In genomic region chr5:111762085-111762484, GRCm38 (mm10) we compare ENCODE assay signal across 8 mouse cellular contexts. TPM values are rescaled to one million over a fixed set of nuclear protein-coding genes. Genes with fewer than 3 reads are reported as not detected.
A peak's percentile ranks its signal among the peaks of the same experiment; 100 is the strongest.
DNase-seq lines count a peak whose midpoint lies in the region; ATAC-seq lines count a peak whose summit lies in the region.

No protein-coding gene starts in this region.

- H3K9ac ChIP-seq in intestine, embryonic 15.5 days, result no peak overlapping the region
- no peak overlapping the region for H3K9ac ChIP-seq in midbrain, embryonic 14.5 days (replicated peaks; ENCODE audit: low read length)

- peak; percentile 70 for DNase-seq in ZHBTc4 (ENCODE audit: low read depth, low spot score)
- DNase-seq in embryonic facial prominence, embryonic 10.5 days (ENCODE audit: low spot score), result peak; percentile 75
- peak; percentile 49 to 53 for DNase-seq in gastrocnemius, postnatal 36 days
- DNase-seq in left cerebral cortex, adult 9 months (ENCODE audit: low spot score in 2 of 2), result peak; percentile 75 to 89
- peak; percentile 94 for DNase-seq in midbrain, embryonic 14.5 days
- DNase-seq in urinary bladder, postnatal 4 days (ENCODE audit: low spot score in 2 of 2), result peak; percentile 59 to 67
- DNase-seq in natural killer cell, adult 2 months (ENCODE audit: low spot score in 2 of 2), result no peak

- H3K27me3 ChIP-seq in embryonic facial prominence, embryonic 10.5 days (replicated peaks; ENCODE audit: low read depth, poor library complexity, severe bottlenecking), result peaks cover 26% of the 10 kb centered on the region
- no peaks in the 10 kb centered on the region for H3K27me3 ChIP-seq in intestine, embryonic 15.5 days (replicated peaks)
- H3K27me3 ChIP-seq in midbrain, embryonic 14.5 days (ENCODE audit: control insufficient read depth, insufficient read depth, low read length), result no peaks in the 10 kb centered on the region

- ATAC-seq in intestine, embryonic 15.5 days, result peak; percentile 54
- ATAC-seq in midbrain, embryonic 14.5 days (ENCODE audit: low FRiP score, low TSS enrichment), result peak; percentile 86

- H3K9me3 ChIP-seq in embryonic facial prominence, embryonic 10.5 days, result no peaks in the 10 kb centered on the region
- no peaks in the 10 kb centered on the region for H3K9me3 ChIP-seq in intestine, embryonic 15.5 days
- H3K9me3 ChIP-seq in midbrain, embryonic 14.5 days (ENCODE audit: control insufficient read depth, low read length), result no peaks in the 10 kb centered on the region

- H3K4me3 ChIP-seq in embryonic facial prominence, embryonic 10.5 days, result peak overlapping the region; percentile 52
- H3K4me3 ChIP-seq in intestine, embryonic 15.5 days (replicated peaks), result peak overlapping the region; percentile 16; the same call in 1 of the 2 replicates
- H3K4me3 ChIP-seq in midbrain, embryonic 14.5 days (replicated peaks; ENCODE audit: low read depth, low read length), result no peak overlapping the region; the same call in 1 of the 2 replicates

- H3K4me1 ChIP-seq in embryonic facial prominence, embryonic 10.5 days, result peaks cover 36% of the 10 kb centered on the region
- peaks cover 12% of the 10 kb centered on the region for H3K4me1 ChIP-seq in intestine, embryonic 15.5 days (replicated peaks)
- peaks cover 39% of the 10 kb centered on the region for H3K4me1 ChIP-seq in midbrain, embryonic 14.5 days (ENCODE audit: control insufficient read depth, insufficient read depth, low read length)

- WGBS in embryonic facial prominence, embryonic 10.5 days, result 8% methylated on average over 17 of the region's 17 CpGs
- WGBS in intestine, embryonic 15.5 days, result 9% methylated on average over 17 of the region's 17 CpGs
- WGBS in midbrain, embryonic 14.5 days, result 1% methylated on average over 17 of the region's 17 CpGs

- H3K27ac ChIP-seq in embryonic facial prominence, embryonic 10.5 days (replicated peaks), result peak overlapping the region; percentile 60
- H3K27ac ChIP-seq in intestine, embryonic 15.5 days, result peak overlapping the region; percentile 36; the same call in 1 of the 2 replicates
- H3K27ac ChIP-seq in midbrain, embryonic 14.5 days (replicated peaks; ENCODE audit: low read depth, low read length), result peak overlapping the region; percentile 92

- H3K36me3 ChIP-seq in embryonic facial prominence, embryonic 10.5 days (replicated peaks), result no peaks in the 10 kb centered on the region
- no peaks in the 10 kb centered on the region for H3K36me3 ChIP-seq in intestine, embryonic 15.5 days
- no peaks in the 10 kb centered on the region for H3K36me3 ChIP-seq in midbrain, embryonic 14.5 days (ENCODE audit: control insufficient read depth, insufficient read depth, low read length)

- H3K4me2 ChIP-seq in intestine, embryonic 15.5 days (replicated peaks), result peak overlapping the region; percentile 60
- H3K4me2 ChIP-seq in midbrain, embryonic 14.5 days (ENCODE audit: low read length), result peak overlapping the region; percentile 49

- intact Hi-C loops in gastrocnemius, postnatal 36 days (cut with DNase I), result no loop called here

RNA-seq across cellular contexts. Expression of gene Gm26897, which starts 28.4 kb away (rescaled TPM):
- polyA plus RNA-seq in embryonic facial prominence, embryonic 10.5 days (2016; fragmentation: Nextera tagmentation; extraction: Ambion mirVana), result not detected in 2 replicates
- total RNA-seq in gastrocnemius, postnatal 36 days (2021), result not detected
- not detected in 2 replicates for polyA plus RNA-seq in intestine, embryonic 15.5 days (2015; fragmentation: Nextera tagmentation; extraction: Ambion mirVana)
- not detected in 2 replicates for polyA plus RNA-seq in midbrain, embryonic 14.5 days (2014; fragmentation: Nextera tagmentation; extraction: Ambion mirVana)

Comparison
In these comparisons a context has a peak if more than half of its experiments do, and no peak if none do; other contexts are left out.
1. DNase-seq: peak in ZHBTc4 (single experiment), embryonic facial prominence, embryonic 10.5 days (single experiment), gastrocnemius, postnatal 36 days (2 of 2), left cerebral cortex, adult 9 months (2 of 2), midbrain, embryonic 14.5 days (single experiment) and urinary bladder, postnatal 4 days (2 of 2); none in natural killer cell, adult 2 months (0 of 2).
2. H3K27ac ChIP-seq: peak in every context shown above with its lines; median percentile 92 in midbrain, embryonic 14.5 days; 60 in embryonic facial prominence, embryonic 10.5 days; 36 in intestine, embryonic 15.5 days.